Mouse (Mus musculus): ENCODE results near the gene Coro6.

- no peak for TF ChIP-seq EP300 (IDR thresholded peaks at IDR 0.05; ENCODE audit: low read depth)
- TF ChIP-seq CTCF (IDR thresholded peaks at IDR 0.05; ENCODE audit: low read depth), result no peak
Measured at GRCm38 (mm10) chr11:77498261-77499139, 36.3 kb downstream of the Coro6 start.
